Mouse (Mus musculus) small intestine, adult 2 months (tissue): ENCODE data around the gene Esr2.
"Not testable (repeated sequence)": the region's sequence is repeated elsewhere in the genome, so short reads cannot be mapped to it uniquely, and the experiment has no call there.

ENCODE experiments used
- CTCF ChIP-seq: fragments of 200-500 bp; IDR thresholded peaks from 2 replicates; pipeline ENCODE4 v1.5.1; 2012; ENCODE audit warnings: low read depth, mild to moderate bottlenecking, control low read depth, inconsistent platforms, low read length, moderate library complexity, mixed read lengths; ENCODE audit not compliant: insufficient replicate concordance, insufficient read length; ENCODE audit errors: extremely low read depth
- POLR2A ChIP-seq: fragments of 200-500 bp; IDR thresholded peaks from 2 replicates; pipeline ENCODE4 v1.6.1; 2012; ENCODE audit warnings: low read depth, mild to moderate bottlenecking, control low read depth, inconsistent platforms, low read length, moderate library complexity

DNA sequence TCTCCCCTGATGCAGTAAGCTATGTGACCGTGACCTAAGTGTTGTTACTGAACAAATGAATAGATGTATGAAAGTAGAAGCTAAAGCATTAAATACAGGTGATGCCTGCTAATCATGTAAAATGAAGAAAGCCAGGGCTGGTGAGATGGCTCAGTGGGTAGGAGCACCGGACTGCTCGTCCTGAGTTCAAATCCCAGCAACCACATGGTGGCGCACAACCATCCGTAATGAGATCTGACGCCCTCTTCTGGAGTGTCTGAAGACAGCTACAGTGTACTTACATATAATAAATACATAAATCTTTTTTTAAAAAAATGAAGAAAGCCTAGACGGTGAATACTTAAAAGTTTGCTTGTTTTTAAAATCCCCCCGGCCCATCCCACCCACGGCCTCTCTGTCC, 44.0 kb downstream of the Esr2 start:
- TF ChIP-seq POLR2A, CTCF: not testable (repeated sequence)
